Mouse (Mus musculus): ENCODE data around the gene Sort1.

Gene Sort1

DNA sequence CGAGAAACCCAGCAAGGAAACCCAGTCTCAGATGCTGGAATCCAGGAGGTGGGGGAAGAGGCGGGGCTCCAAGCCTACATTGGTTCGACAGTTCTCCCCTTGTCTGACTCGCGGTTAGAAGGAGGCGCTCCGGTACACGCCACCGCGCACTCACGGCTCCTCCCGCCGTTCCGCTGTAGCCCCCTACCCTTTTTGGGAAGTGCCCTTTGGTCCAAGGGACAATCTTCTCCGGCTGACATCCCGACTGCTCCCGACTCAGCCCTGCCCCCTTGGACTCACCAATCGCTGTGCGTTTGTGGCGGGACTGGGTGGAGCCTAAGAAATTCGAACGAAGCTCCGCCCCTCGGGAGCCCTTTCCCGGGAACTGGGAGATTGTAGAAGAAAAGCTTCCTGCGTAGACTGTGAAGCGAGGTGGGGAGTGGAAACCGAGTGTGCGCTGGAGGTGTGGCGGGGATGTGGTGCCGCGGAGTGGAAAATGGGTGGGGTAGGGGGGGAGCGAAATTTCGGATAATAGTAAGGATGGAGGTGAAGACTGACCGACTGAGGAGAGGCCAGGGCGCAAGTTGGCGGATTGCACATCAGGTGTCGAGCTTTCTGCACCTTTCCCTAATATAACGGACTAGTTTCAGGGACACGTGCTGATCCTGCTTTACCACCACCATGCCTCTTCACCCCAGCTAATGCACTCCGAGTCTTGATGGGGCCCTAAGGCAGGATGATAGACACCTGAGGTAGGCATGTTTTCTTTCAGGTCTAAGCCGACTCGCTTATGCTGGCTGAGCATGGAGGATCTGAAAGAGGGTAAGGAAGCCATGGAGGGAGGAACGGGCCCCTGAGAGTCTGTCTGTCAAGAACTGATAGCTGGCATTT is 99.8 kb downstream of the Sort1 start, which contains the start of gene Psrc1:
Psrc1 (plus strand) TSS at position 355 of the 870 bp plus-strand sequence.
- CTCF ChIA-PET, result interaction anchor here (0.6 to 0.7 kb wide), 3 partner anchors 133 to 527 kb away, joined by 3 to 15 read pairs (median 4); no protein-coding TSS in a partner anchor

GRCm38 (mm10) chr3:108384425-108384824 is 100.5 kb downstream of the Sort1 start:
- CTCF ChIA-PET, result interaction anchor here (0.6 kb wide), 1 partner anchor 23 kb away, joined by 3 read pairs; no protein-coding TSS in a partner anchor

DNA sequence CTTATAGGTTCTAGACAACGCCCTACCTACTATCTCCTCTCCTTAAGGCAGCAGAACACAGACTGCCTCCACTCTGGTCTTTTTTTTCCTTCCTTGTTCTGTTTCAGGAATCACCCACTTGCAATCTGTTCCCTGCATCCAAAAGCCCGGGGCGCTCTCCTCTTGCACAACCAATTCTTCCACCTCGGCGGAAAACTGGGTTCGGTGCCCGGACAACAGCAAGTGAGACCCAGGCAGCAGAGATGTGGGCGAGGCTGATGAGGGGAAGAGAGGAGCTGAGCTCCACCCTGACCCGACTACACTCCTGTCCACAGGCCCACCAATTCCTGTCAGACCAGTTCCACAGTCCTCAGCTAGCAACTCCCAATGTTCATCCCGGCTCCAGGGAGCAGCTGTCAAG is 102.3 kb downstream of the Sort1 start:
- CTCF ChIA-PET, result interaction anchor here (0.6 kb wide), 1 partner anchor 201 kb away, joined by 3 read pairs; no protein-coding TSS in a partner anchor

GRCm38 (mm10) chr3:108389111-108389545 is 105.2 kb downstream of the Sort1 start:
- CTCF ChIA-PET, result interaction anchor here (1.1 to 1.5 kb wide), 2 partner anchors 12 to 225 kb away, joined by 3 to 7 read pairs; no protein-coding TSS in a partner anchor

GRCm38 (mm10) chr3:108392299-108392698 is 108.4 kb downstream of the Sort1 start:
- CTCF ChIA-PET, result no interaction called here

- CTCF ChIA-PET, result no interaction called here
These were observed 108.9 kb downstream of the Sort1 start for GRCm38 (mm10) chr3:108392793-108393192.

GRCm38 (mm10) chr3:108398281-108398680 is 114.4 kb downstream of the Sort1 start:
- CTCF ChIA-PET, result no interaction called here

DNA sequence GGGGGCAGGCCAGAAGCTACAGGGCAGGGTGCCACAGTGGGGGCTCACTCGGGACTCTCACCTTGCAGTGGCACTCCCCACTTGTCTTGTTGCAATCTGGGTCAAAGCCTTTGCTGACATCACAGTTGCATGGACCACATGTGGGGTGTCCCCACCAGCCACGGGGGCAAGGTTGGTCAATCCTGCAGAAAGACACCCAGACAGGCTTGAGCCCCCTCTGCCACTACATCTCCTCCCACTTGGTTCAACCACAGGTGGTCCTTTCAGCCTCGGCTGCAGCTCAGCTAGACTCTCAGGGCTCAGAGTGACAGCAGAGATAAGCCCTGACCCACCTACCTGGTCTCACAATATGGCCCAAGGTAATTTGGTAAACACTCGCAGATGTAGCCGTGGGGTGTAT is 116.6 kb downstream of the Sort1 start:
- CTCF ChIA-PET, result no interaction called here

DNA sequence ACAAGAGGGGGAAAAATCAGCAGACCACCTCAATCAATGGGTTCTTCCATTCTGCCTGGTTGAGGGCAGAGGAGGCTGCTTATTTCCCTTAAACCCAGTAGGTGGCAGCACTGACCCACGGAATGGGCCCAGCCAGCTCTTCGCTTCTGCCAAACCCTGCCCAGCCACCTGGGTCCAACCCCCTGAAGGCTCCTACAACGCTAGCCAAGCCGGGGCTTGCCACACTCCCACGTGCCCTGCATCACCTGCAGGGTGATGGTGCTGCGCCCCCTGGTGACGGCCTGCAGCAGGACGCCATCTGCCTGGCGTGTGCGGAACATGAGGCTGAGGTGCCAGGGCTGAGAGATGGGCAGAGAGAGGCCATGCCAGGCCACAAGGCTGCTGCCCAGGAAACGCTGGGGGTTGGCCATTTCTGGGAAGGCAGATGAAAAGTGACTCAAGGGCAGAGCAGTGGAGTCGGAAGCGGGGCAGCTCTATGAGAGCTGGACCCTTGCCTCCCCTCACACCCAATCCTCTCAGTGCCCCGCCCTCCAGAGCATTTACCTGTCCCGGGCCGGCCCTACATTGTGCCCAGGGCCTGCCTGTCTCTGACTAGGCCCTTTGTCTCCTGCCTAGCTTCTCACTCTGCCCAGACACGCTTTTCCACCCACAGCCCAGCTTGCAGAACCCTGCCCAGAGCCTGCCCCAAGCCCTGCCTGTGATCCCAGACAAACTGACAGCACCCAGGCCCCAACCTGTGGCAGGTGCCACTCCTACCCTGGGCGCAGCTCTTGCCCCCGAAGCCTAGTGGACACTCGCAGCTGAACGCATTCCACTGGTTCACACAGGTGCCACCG is 118.0 kb downstream of the Sort1 start:
- CTCF ChIA-PET, result interaction anchor here (0.7 to 1.3 kb wide), 4 partner anchors 13 to 226 kb away, joined by 3 read pairs; partner anchors contain the start of gene Celsr2

DNA sequence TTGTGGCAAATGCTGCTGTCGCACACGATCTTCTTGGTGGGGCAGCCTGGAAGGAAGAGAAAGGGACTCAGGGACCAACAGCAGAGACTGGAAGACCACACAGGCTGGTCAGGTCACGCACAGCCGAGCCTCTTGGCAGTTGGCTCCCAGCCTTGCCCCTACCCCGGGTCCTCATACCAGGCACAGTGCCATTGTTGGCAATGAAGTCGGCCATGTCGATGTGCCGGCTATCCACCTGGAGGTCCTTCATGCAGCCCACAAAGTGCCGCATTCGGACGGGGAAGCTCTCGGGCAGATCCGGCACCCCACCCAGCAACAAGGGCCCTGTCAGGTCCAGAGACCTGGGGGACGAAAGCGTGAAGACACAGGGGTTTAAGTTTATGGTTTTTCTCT is 118.6 kb downstream of the Sort1 start:
- CTCF ChIA-PET, result interaction anchor here (0.8 to 1.3 kb wide), 2 partner anchors 13 to 88 kb away, joined by 3 read pairs; partner anchors contain the start of gene Celsr2

GRCm38 (mm10) chr3:108405536-108406305 is 121.8 kb downstream of the Sort1 start:
- CTCF ChIA-PET, result no interaction called here

- CTCF ChIA-PET, result no interaction called here
These were observed 122.5 kb downstream of the Sort1 start for GRCm38 (mm10) chr3:108406306-108406885.

GRCm38 (mm10) chr3:108408517-108409008 is 124.7 kb downstream of the Sort1 start:
- CTCF ChIA-PET, result interaction anchor here (0.7 kb wide), 1 partner anchor 37 kb away, joined by 5 read pairs; no protein-coding TSS in a partner anchor

DNA sequence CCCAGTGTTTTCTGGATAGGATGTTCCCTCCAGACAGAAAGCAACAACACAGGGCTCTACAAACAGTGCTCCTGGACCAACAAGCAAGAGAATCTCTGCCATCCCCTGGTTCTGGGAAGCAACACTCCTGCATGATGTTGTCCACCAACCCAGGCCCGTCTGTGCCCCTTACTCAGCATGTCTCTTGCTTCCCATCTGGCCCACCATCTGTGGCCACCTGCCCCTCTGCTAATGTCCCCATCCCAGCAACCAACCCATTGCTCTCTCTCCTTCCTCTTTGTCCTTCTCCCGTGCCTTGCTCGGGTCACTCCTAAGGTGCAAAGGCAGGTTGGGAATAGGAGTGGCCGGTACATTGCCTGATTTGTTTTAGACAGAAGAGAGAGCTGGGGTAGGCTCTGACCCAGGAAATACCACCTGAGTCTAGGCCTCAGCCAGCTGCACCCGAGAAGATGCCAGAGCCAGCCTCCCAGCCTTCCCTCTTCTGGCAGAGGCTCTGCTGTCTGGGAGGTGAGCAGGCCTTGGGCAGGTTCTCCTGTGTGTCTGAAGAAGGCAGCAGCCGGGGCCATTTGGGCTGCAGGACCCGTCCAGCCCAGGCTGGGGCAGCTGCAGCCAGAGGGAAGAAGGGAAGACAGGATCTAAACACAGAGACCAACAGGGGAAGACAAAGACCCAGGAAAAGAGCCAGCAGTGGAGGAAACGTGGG is 125.9 kb downstream of the Sort1 start:
- CTCF ChIA-PET, result no interaction called here

DNA sequence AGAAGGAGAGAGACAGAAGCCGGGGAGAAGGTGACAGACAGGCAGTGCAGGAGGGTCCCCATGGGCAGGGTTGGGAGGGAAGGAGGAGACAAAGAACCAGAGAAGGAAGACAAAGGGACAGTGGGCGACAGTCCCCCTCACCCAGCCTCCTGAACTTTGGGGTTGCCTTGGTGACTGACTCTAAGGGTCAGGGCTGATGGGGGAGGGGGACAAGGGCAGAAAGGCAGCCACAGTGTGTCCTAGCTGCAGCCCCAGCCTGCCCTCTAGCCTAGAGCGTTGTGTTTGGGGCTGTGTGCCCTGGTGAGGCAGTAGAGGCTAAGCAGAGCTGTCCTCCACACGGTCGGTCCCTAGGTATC is 126.5 kb downstream of the Sort1 start:
- CTCF ChIA-PET, result no interaction called here
